Mouse (Mus musculus) neural tube, postnatal 0 days (tissue): ENCODE results near the gene Chmp4b. TPM values are rescaled to one million over a fixed set of nuclear protein-coding genes. Genes with fewer than 3 reads are reported as not detected.

ENCODE experiments used
- polyA plus RNA-seq: library from polyadenylated mRNA; unstranded; fragments of >200 nt; fragmentation: Nextera tagmentation; extraction: Ambion mirVana; gene quantifications from 2 replicates; pipeline ENCODE4 v1.2.1, GENCODE M21; 2015

The Chmp4b gene
- 42.5 and 47.9 TPM in 2 replicates for polyA plus RNA-seq

DNA sequence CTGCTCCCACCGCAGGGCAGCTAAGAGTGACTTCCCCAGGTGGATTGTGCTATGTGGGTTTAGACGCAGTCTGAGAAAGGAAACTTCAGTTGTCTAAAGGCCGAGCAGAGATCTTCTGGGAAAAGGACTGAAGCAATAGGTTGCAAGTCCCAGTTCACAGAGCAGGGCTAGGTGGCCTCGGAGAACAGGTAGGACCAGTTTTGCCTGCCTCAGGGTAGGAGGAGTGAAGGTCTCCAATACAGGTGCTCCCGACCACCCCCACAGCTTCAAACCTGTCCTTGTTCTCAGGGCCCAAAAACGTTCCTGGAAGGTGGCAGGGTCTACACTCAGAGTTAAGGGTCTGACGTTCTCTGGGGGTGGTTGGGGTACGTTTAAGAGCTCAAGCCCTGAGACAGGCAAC, at the start of gene Chmp4b:
Chmp4b (plus strand) TSS at position 343 of the 400 bp plus-strand sequence.

DNA sequence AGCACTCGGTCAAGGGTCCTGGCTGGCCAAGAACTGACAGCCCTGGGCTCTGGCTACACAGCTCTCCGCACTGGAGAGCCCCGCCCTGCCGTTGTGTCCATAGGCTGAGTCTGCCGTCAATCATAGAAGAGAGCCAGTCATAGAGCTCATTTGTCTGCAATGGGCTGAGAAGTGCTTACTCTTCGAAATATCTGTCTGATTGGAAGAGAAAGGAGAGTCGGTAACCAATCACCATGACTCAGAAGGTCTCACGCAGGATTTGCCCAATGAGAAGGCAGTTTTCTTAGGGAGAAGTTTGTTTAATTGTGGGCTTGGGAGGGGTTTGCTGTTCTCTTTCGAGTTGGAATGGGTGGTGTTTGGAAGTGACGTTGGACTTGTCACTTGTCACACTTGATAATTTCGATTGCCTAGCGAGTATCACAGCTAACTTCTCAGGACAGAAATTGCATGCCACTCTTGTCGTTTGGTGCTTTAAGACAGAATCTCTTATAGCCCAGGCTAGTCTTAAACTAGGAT, 47.8 kb upstream of the Chmp4b start, which contains the start of gene Pxmp4:
Pxmp4 (minus strand) TSS at position 71 of the 516 bp plus-strand sequence.

DNA sequence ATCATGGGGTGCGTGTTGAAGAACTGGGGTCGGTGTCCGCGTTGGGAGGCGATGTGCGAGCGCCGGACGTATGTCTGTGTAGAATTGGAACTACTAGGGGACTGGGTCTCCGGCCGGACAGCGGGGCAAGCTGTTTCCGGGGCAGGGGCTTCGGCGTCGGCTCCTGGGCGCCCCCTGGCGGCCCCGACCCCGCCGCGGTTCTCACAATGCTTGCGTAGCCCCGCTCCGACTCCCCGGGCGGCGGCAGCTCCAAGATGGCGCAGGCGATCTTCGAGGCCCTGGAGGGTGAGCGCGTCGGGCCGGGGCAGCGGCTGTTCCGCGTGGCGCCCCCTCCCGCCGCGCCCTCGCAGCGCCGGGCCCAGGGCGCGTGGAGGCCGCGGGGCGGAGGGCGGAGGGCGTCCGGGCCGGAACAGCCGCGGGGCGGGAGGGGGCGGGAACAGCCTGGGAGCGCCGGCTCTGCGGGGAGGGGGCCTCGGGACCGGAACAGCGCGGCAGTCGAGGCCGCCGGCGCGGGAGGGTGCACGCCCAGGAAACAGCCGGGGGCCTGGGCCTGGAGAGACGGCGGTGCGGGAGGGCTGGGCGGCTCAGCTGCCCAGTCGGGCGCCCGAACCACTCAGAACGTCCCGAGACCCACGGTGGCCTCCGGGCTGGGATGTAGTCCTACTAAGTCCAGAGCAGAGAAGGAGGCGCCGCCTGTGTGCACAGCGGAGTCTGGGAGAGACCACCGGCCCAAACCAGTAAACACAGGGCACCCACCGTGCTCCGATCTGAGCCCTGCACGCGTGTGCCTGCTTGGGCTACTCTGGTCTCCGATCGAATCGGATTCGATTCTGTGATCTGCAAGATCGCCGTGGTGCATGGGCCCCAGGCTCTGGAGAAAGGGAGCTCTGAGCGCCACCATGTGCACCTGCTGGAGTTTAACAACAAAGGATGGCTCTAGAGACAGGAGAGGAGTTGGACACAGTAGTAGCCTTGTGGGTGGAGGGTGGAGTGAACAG, 38.1 kb upstream of the Chmp4b start, which contains the start of the genes Zfp341 and 4930519P11Rik:
Zfp341 (plus strand) TSS at position 180 of the 998 bp plus-strand sequence.
4930519P11Rik (minus strand) TSS at position 320 of the 998 bp plus-strand sequence.

Other genes starting within 250 kb of the Chmp4b start
- 25.7 and 27.5 TPM in 2 replicates for gene Snta1, start 243.6 kb upstream of the Chmp4b start, polyA plus RNA-seq
- 23.4 and 27.1 TPM in 2 replicates for gene Cbfa2t2, start 215.2 kb upstream of the Chmp4b start, polyA plus RNA-seq
- 5.6 and 5.7 TPM in 2 replicates for gene 1700003F12Rik, start 104.6 kb upstream of the Chmp4b start, polyA plus RNA-seq
- gene Actl10, start 99.9 kb upstream of the Chmp4b start, polyA plus RNA-seq: 0.15 and 0.17 TPM in 2 replicates
- gene Necab3, start 92.8 kb upstream of the Chmp4b start, polyA plus RNA-seq: 21.1 and 24.0 TPM in 2 replicates
- gene E2f1, start 81.8 kb upstream of the Chmp4b start, polyA plus RNA-seq: 3.9 and 5.0 TPM in 2 replicates
- 25.3 and 25.4 TPM in 2 replicates for gene Pxmp4, start 48.0 kb upstream of the Chmp4b start, polyA plus RNA-seq
- gene Zfp341, start 38.4 kb upstream of the Chmp4b start, polyA plus RNA-seq: 1.8 and 2.4 TPM in 2 replicates
- gene 4930519P11Rik, start 38.3 kb upstream of the Chmp4b start, polyA plus RNA-seq: 0.80 TPM in 1 of 2 replicates, not detected in the other
- not detected in 2 replicates for gene Gm14214, start 118.3 kb downstream of the Chmp4b start, polyA plus RNA-seq
- 19.6 and 20.1 TPM in 2 replicates for gene Raly, start 139.4 kb downstream of the Chmp4b start, polyA plus RNA-seq
- gene a, start 139.7 kb downstream of the Chmp4b start, polyA plus RNA-seq: 0.51 and 0.57 TPM in 2 replicates
- gene Eif2s2, start 241.2 kb downstream of the Chmp4b start, polyA plus RNA-seq: 77.3 and 83.2 TPM in 2 replicates